Mouse (Mus musculus) cerebellum, postnatal 36 days (tissue): ENCODE data around the gene Gsta2.
"Not testable (repeated sequence)": the region's sequence is repeated elsewhere in the genome, so short reads cannot be mapped to it uniquely, and the experiment has no call there.

ENCODE experiments used
- DNase-seq, 2 experiments: peaks; one replicate each; pipeline ENCODE4 v3.0.0; 2021 to 2022; ENCODE audit warnings: mixed read lengths in 2 of 2

Gene Gsta2

GRCm38 (mm10) chr9:78299143-78299542 is 56.4 kb downstream of the Gsta2 start:
- not testable (repeated sequence) for DNase-seq

DNA sequence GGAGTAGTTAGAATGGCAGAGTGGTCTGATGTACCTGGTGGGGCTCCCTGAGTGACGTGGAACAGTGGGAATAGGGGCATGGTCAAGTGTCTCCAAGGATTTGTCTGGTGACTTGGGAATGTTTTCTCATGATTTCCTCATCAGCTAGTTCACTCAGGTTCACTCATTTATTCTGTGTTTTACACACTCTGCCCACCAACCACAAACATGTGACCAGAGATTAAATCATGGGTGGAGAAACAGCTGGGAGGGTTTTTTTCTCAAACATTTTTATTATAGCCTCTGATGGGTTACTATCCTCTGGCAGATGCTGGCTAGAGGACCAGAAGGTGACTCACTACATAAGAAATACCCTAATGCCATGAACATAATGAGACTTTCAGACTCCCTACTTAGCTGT is 57.4 kb downstream of the Gsta2 start:
- DNase-seq = no peak

GRCm38 (mm10) chr9:78296089-78296488 is 59.5 kb downstream of the Gsta2 start:
- DNase-seq = peak; percentile 34 to 42

- not testable (repeated sequence) for DNase-seq
Measured at GRCm38 (mm10) chr9:78294781-78295180, 60.8 kb downstream of the Gsta2 start.

DNA sequence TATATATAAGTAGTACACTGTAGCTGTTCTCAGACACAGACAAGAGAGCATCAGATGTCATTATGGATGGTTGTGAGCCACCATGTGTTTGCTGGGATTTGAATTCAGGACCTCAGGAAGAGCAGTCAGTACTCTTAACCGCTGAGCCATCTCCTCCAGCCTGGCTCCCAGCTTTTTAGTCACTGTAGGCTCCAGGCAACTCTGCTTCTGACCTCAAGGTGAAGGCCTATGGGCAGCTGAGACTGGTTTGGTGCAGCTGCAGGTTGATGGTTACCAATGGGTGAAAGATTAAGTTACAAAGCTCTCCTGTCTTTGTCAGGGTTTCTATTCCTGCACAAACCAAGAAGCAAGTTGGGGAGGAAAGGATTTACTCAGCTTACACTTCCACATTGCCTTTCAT is 61.9 kb downstream of the Gsta2 start:
- not testable (repeated sequence) for DNase-seq

DNA sequence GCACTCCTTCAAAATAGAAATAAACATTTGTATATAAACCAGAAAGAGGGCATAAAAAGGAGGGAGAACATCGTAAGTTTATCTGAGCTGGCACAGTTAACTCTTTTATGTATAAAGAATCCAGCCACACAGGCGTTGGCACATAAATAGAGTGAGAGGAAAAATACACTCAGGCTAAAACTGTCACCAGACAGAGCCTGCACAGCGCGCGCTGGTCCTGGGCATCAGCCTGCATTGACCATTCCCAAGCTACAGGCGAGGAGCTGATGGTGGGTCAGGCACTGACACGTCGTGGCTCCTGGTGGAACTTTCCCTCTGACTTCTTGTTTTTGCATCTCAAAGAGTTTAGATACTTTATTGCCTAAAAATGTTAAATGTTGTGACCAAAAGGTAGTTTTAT is 63.1 kb downstream of the Gsta2 start:
- not testable (repeated sequence) for DNase-seq

DNA sequence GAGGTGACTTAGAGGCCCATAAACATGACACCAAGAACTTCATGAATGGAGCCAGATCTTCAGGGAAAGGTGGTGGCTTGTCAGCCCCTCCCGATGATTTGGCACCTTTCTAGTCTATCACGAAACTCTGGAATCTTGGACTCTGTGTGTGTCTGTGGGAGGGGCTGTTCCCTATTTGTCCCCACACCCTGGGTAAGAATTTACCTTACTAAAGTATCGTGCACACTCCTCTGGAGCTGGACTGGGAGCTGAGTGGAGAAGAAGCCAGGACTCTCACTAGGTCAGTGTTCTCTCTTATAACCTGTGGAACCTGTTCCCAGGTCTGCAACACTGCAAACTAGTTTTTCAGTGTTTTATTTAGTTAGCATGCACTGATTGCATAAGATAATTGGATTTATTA is 65.9 kb downstream of the Gsta2 start, which contains the start of gene Gm10639:
Gene Gm10639 (plus strand): TSS at position 201 of the 400 bp plus-strand sequence.
- not testable (repeated sequence) for DNase-seq

- not testable (repeated sequence) for DNase-seq
Measured at GRCm38 (mm10) chr9:78289063-78289462, 66.5 kb downstream of the Gsta2 start.

DNA sequence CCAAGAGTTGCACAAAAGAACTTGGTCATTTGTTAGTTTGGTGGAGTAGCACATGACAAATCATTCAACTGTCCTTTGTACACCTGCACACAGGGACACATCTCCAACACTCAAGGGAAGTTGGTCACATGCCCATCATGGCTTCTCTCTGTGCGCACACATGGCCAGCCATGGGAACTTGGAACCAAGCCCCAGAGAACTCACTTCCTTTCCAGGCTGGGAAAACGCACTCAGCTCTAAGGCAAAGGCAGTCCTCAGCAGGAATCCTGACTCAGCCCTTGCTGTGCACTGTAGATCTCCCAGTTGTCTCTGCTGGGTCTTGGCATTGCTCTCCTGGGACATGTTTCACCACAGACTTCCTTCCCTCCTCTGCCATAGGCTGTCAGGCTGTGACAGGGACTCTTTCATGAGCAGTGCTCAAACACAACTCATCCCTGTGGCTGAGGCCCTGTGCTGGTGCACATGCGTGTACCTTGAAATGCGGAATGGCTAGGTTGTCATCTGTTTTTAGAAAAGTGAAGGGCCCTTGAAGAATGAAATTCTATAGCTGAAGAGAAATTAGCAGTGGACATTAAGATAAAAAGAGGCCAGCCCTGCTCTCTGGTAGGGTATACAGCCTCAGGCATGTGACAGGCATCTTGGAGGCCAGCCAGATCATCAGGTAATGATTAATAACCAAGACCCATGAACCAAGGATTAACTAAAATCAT is 73.4 kb downstream of the Gsta2 start:
- not testable (repeated sequence) for DNase-seq
